Mouse (Mus musculus): ENCODE measurements around the gene Hist1h3d. TPM values are rescaled to one million over a fixed set of nuclear protein-coding genes. Genes with fewer than 3 reads are reported as not detected.
"Not testable (repeated sequence)": the region's sequence is repeated elsewhere in the genome, so short reads cannot be mapped to it uniquely, and the experiment has no call there.

Gene Hist1h3d
- polyA plus RNA-seq, 1 experiment from 2014 or later, result 11.3 TPM

- H3K9me3 ChIP-seq, result no peaks in the 10 kb centered on the region
- no peaks in the 10 kb centered on the region for H3K27me3 ChIP-seq
- H3K4me3 ChIP-seq (replicated peaks), result peak overlapping the region; percentile 66
- no peaks in the 10 kb centered on the region for H3K36me3 ChIP-seq
- H3K4me2 ChIP-seq, result peak overlapping the region; percentile 90
- peak overlapping the region; percentile 100 for H3K27ac ChIP-seq
- peaks cover under 1% of the 10 kb centered on the region; the same call in 1 of the 2 replicates for H3K4me1 ChIP-seq (replicated peaks)
- ATAC-seq (ENCODE audit: insufficient number of reproducible peaks, insufficient read depth, low FRiP score, low TSS enrichment, low read depth), result peak; percentile 71
- under 1% methylated on average over 18 of the region's 18 CpGs for WGBS
- peak overlapping the region; percentile 86 for H3K9ac ChIP-seq (replicated peaks)
Observed at GRCm38 (mm10) chr13:23555839-23556416, 19.6 kb upstream of the Hist1h3d start.

GRCm38 (mm10) chr13:23556906-23557305 is 18.7 kb upstream of the Hist1h3d start:
- Histone ChIP-seq H3K9ac (replicated peaks) (no peak overlapping the region), H3K36me3 (no peaks in the 10 kb centered on the region), H3K4me2 (peak overlapping the region; percentile 90), H3K27me3 (no peaks in the 10 kb centered on the region), H3K4me1 (replicated peaks) (no peaks in the 10 kb centered on the region; the same call in 1 of the 2 replicates), H3K9me3 (no peaks in the 10 kb centered on the region), H3K27ac (peak overlapping the region; percentile 72), H3K4me3 (replicated peaks) (no peak overlapping the region)
- no peak for ATAC-seq (ENCODE audit: insufficient number of reproducible peaks, insufficient read depth, low FRiP score, low TSS enrichment, low read depth)
- 66% methylated on average over 3 of the region's 3 CpGs for WGBS

- not testable (repeated sequence) for H3K4me1 ChIP-seq (replicated peaks); H3K27me3 ChIP-seq; H3K36me3 ChIP-seq; H3K9ac ChIP-seq (replicated peaks); ATAC-seq (ENCODE audit: insufficient number of reproducible peaks, insufficient read depth, low FRiP score, low TSS enrichment, low read depth); H3K9me3 ChIP-seq
- 26% methylated on average over 2 of the region's 2 CpGs for WGBS
- Histone ChIP-seq H3K27ac (peak overlapping the region; percentile 83), H3K4me3 (replicated peaks) (0 out of 2 replicates have a peak overlapping the region, but pooled peaks have one; percentile 9), H3K4me2 (peak overlapping the region; percentile 37)
Observed at GRCm38 (mm10) chr13:23560699-23561098, 14.9 kb upstream of the Hist1h3d start.

GRCm38 (mm10) chr13:23561531-23561882 is 14.1 kb upstream of the Hist1h3d start:
- Histone ChIP-seq H3K27ac (peak overlapping the region; percentile 98), H3K9ac (replicated peaks) (peak overlapping the region; percentile 59), H3K4me3 (replicated peaks) (peak overlapping the region; percentile 43), H3K4me2 (peak overlapping the region; percentile 73)
- not testable (repeated sequence) for ATAC-seq (ENCODE audit: insufficient number of reproducible peaks, insufficient read depth, low FRiP score, low TSS enrichment, low read depth); H3K9me3 ChIP-seq; H3K4me1 ChIP-seq (replicated peaks); H3K36me3 ChIP-seq; H3K27me3 ChIP-seq
- WGBS, result 0% methylated on average over 2 of the region's 5 CpGs

- under 1% methylated on average over 62 of the region's 67 CpGs for WGBS
Observed at GRCm38 (mm10) chr13:23561883-23562659, 13.5 kb upstream of the Hist1h3d start, which contains the start of gene Hist1h3e. Gene Hist1h3e, minus strand, starts transcription at chr13:23562369.

GRCm38 (mm10) chr13:23562699-23563462 is 12.7 kb upstream of the Hist1h3d start:
- H3K27ac ChIP-seq, result peak overlapping the region; percentile 98
- peak overlapping the region; percentile 43 for H3K4me3 ChIP-seq (replicated peaks)
- no peaks in the 10 kb centered on the region for H3K9me3 ChIP-seq
- 6% methylated on average over 18 of the region's 18 CpGs for WGBS
- H3K36me3 ChIP-seq, result no peaks in the 10 kb centered on the region
- peak overlapping the region; percentile 73 for H3K4me2 ChIP-seq
- no peak; the same call in 1 of the 2 replicates for ATAC-seq (ENCODE audit: insufficient number of reproducible peaks, insufficient read depth, low FRiP score, low TSS enrichment, low read depth)
- no peaks in the 10 kb centered on the region for H3K27me3 ChIP-seq
- H3K4me1 ChIP-seq (replicated peaks), result no peaks in the 10 kb centered on the region
- peak overlapping the region; percentile 58 for H3K9ac ChIP-seq (replicated peaks)

More at GRCm38 (mm10) chr13:23561883-23562659, 13.5 kb upstream of the Hist1h3d start, which contains the start of gene Hist1h3e:
- Histone ChIP-seq H3K9ac (replicated peaks) (peak within 1 kb of the TSS; percentile 59), H3K4me3 (replicated peaks) (peak within 1 kb of the TSS; percentile 43), H3K27ac (peak within 1 kb of the TSS; percentile 98), H3K4me2 (peak within 1 kb of the TSS; percentile 73)
- ATAC-seq (ENCODE audit: insufficient number of reproducible peaks, insufficient read depth, low FRiP score, low TSS enrichment, low read depth), result peak; percentile 98
- not testable (repeated sequence) for H3K36me3 ChIP-seq; H3K27me3 ChIP-seq; H3K9me3 ChIP-seq; H3K4me1 ChIP-seq (replicated peaks)

- no peak overlapping the region for H3K9ac ChIP-seq (replicated peaks)
- H3K27ac ChIP-seq, result peak overlapping the region; percentile 98; the same call in 1 of the 2 replicates
- no peaks in the 10 kb centered on the region for H3K4me1 ChIP-seq (replicated peaks)
- no peak overlapping the region for H3K4me3 ChIP-seq (replicated peaks)
- 94% methylated on average over 2 of the region's 2 CpGs for WGBS
- no peaks in the 10 kb centered on the region for H3K36me3 ChIP-seq
- H3K9me3 ChIP-seq, result no peaks in the 10 kb centered on the region
- H3K27me3 ChIP-seq, result no peaks in the 10 kb centered on the region
- ATAC-seq (ENCODE audit: insufficient number of reproducible peaks, insufficient read depth, low FRiP score, low TSS enrichment, low read depth), result no peak
- no peak overlapping the region for H3K4me2 ChIP-seq
Observed at GRCm38 (mm10) chr13:23564482-23564881, 11.1 kb upstream of the Hist1h3d start.

GRCm38 (mm10) chr13:23570261-23571021 is 5.1 kb upstream of the Hist1h3d start:
- Histone ChIP-seq H3K27ac (peak overlapping the region; percentile 97), H3K4me2 (peak overlapping the region; percentile 75), H3K9ac (replicated peaks) (peak overlapping the region; percentile 57), H3K4me3 (replicated peaks) (peak overlapping the region; percentile 47)
- H3K27me3 ChIP-seq; ATAC-seq (ENCODE audit: insufficient number of reproducible peaks, insufficient read depth, low FRiP score, low TSS enrichment, low read depth); H3K4me1 ChIP-seq (replicated peaks); H3K9me3 ChIP-seq; H3K36me3 ChIP-seq: not testable (repeated sequence)
- WGBS, result under 1% methylated on average over 23 of the region's 41 CpGs

- WGBS, result 0% methylated on average over 18 of the region's 18 CpGs
- Histone ChIP-seq H3K27ac (peak within 1 kb of the TSS; percentile 97), H3K9ac (replicated peaks) (peak within 1 kb of the TSS; percentile 84), H3K4me2 (peak within 1 kb of the TSS; percentile 75), H3K4me3 (replicated peaks) (peak within 1 kb of the TSS; percentile 47), H3K9me3 (no peaks in the 10 kb centered on the region), H3K36me3 (no peaks in the 10 kb centered on the region), H3K27me3 (no peaks in the 10 kb centered on the region), H3K4me1 (replicated peaks) (peaks cover 5% of the 10 kb centered on the region; the same call in 1 of the 2 replicates)
- peak; percentile 88 for ATAC-seq (ENCODE audit: insufficient number of reproducible peaks, insufficient read depth, low FRiP score, low TSS enrichment, low read depth)
Observed at GRCm38 (mm10) chr13:23571022-23571503, 4.5 kb upstream of the Hist1h3d start, which contains the start of the genes Hist1h2ae and Hist1h2bg. Gene Hist1h2ae, minus strand, starts transcription at chr13:23571220. Gene Hist1h2bg, plus strand, starts transcription at chr13:23571396.

- H3K27ac ChIP-seq, result peak overlapping the region; percentile 97
- not testable (repeated sequence) for H3K9me3 ChIP-seq
- WGBS, result 0% methylated on average over 17 of the region's 34 CpGs
Observed at GRCm38 (mm10) chr13:23571504-23572217, 3.9 kb upstream of the Hist1h3d start.

More at GRCm38 (mm10) chr13:23571504-23572217, 3.9 kb upstream of the Hist1h3d start:
- H3K27me3 ChIP-seq; ATAC-seq (ENCODE audit: insufficient number of reproducible peaks, insufficient read depth, low FRiP score, low TSS enrichment, low read depth); H3K36me3 ChIP-seq: not testable (repeated sequence)
- peaks cover 11% of the 10 kb centered on the region for H3K4me1 ChIP-seq (replicated peaks)
- peak overlapping the region; percentile 75 for H3K4me2 ChIP-seq
- H3K9ac ChIP-seq (replicated peaks), result peak overlapping the region; percentile 84
- peak overlapping the region; percentile 47 for H3K4me3 ChIP-seq (replicated peaks)
